Mouse (Mus musculus) ES-E14 (cell line): ENCODE results near the gene Ctnnd1. TPM values are rescaled to one million over a fixed set of nuclear protein-coding genes. Genes with fewer than 3 reads are reported as not detected.
A peak's percentile ranks its signal among the peaks of the same experiment; 100 is the strongest.

Source experiments
- DNase-seq: peaks from one replicate; pipeline ENCODE4 v3.0.0-alpha.2; 2013; ENCODE audit warnings: low read depth, low spot score
- H3K27ac ChIP-seq: 2 replicates; pipeline ENCODE4 v1.5.1; 2012; ENCODE audit warnings: low read depth, mild to moderate bottlenecking, low read length, moderate library complexity, mixed read lengths; ENCODE audit not compliant: poor library complexity, insufficient read depth, severe bottlenecking
- H3K36me3 ChIP-seq: 2 replicates; pipeline ENCODE4 v1.6.1; 2012; ENCODE audit warnings: mild to moderate bottlenecking, low read length, moderate library complexity, mixed read lengths; ENCODE audit not compliant: control insufficient read depth, poor library complexity, insufficient read depth, severe bottlenecking
- H3K4me1 ChIP-seq, 2 experiments: fragments of 150-350 bp in 1 of 2; sonication (generic) in 1 of 2; 2 replicates each; pipeline ENCODE4 v1.6.1; 2012; ENCODE audit warnings: low read length in 2 of 2, mild to moderate bottlenecking in 1 of 2, mixed read lengths in 1 of 2; ENCODE audit not compliant: control insufficient read depth in 2 of 2, insufficient read depth in 2 of 2, poor library complexity in 1 of 2
- H3K4me3 ChIP-seq, 2 experiments: fragments of 150-350 bp in 1 of 2; sonication (generic) in 1 of 2; 2 replicates each; pipeline ENCODE4 v1.5.1; 2012; ENCODE audit warnings: low read length in 2 of 2, low read depth in 1 of 2, mild to moderate bottlenecking in 1 of 2, mixed read lengths in 1 of 2; ENCODE audit not compliant: insufficient read depth in 1 of 2, poor library complexity in 1 of 2, severe bottlenecking in 1 of 2
- H3K9ac ChIP-seq: 2 replicates; pipeline ENCODE4 v1.6.1; 2012; ENCODE audit warnings: low read depth, mild to moderate bottlenecking, low read length, mixed read lengths; ENCODE audit not compliant: poor library complexity, insufficient read depth, severe bottlenecking
- H3K9me3 ChIP-seq: fragments of 150-350 bp; sonication (generic); 2 replicates; pipeline ENCODE4 v1.6.1; 2012; ENCODE audit warnings: low read depth, mild to moderate bottlenecking, low read length; ENCODE audit not compliant: control insufficient read depth, insufficient read depth
- CHD2 ChIP-seq: IDR thresholded peaks from 2 replicates; pipeline ENCODE4 v1.6.1; 2014; ENCODE audit warnings: mild to moderate bottlenecking, low read depth, low read length, inconsistent platforms
- HCFC1 ChIP-seq: IDR thresholded peaks from 2 replicates; pipeline ENCODE4 v1.6.1; 2012; ENCODE audit warnings: low read length, inconsistent platforms, borderline replicate concordance; ENCODE audit not compliant: insufficient read depth
- MAFK ChIP-seq: IDR thresholded peaks from 2 replicates; pipeline ENCODE4 v1.6.1; 2014; ENCODE audit warnings: mild to moderate bottlenecking, low read depth, low read length, inconsistent platforms; ENCODE audit not compliant: insufficient read depth
- ZC3H11A ChIP-seq: IDR thresholded peaks from 2 replicates; pipeline ENCODE4 v1.6.1; 2012; ENCODE audit warnings: low read depth, mild to moderate bottlenecking, inconsistent platforms, low read length, borderline replicate concordance
- ZNF384 ChIP-seq: IDR thresholded peaks from 2 replicates; pipeline ENCODE4 v1.6.1; 2012; ENCODE audit warnings: low read depth, low read length, inconsistent platforms
- in situ Hi-C, 2 experiments: fragments of 600-800 bp; cut with MboI; formaldehyde crosslinking; loops; one replicate each; pipeline ENCODE4 v1.15.1; 2025; ENCODE audit warnings: low sequenced_read_pairs in 2 of 2, inconsistent platforms in 1 of 2; ENCODE audit not compliant: unreplicated experiment in 2 of 2
- total RNA-seq: library from RNA; depleted of rRNA; stranded (reverse); fragments of 300-350 nt; gene quantifications from 2 replicates; pipeline ENCODE4 v1.2.3, GENCODE M21; 2012

Gene Ctnnd1
- total RNA-seq, 1 experiment = 51.5 TPM

DNA sequence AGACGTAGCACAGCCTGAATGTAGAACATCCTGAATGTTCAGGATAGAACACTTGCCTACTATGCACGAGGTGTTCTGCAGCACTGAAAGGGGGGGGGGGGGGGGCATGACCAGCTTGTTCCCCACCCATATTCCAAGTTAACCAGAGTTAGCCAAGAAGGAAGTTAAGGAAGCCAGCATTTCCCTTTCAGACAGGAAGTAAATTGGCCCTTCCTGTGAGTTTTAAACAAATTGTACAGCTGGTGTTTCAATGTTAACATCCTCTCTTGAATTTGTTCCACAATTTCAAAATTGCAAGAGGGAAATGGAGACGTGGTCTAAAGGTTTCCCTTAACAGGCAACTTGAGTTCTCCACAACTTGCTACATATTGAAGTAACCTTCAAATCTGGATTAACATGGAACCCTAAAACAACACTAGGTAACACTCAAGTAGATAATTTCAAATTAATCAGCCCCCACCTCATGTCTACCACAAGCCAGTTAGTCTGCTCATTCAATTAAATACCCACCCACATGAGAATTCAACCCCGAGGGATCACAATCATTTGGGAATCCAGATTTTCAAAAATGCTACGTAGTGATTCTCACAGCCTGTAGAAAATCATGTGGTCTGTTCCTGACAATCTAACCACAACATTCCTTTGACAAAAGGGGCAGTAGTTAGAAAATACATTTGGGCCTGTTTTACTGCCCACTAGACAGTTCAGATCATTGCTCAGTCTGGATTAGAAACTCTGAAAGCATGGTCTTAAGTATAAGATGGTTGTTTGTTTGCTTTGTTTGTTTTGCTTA is 11.9 kb downstream of the Ctnnd1 start:
- no peak overlapping the region for H3K9ac ChIP-seq
- no peak for DNase-seq
- no peaks in the 10 kb centered on the region for H3K36me3 ChIP-seq
- no peak for TF ChIP-seq CHD2
- no peak for TF ChIP-seq MAFK
- TF ChIP-seq ZC3H11A = no peak
- no peak for TF ChIP-seq HCFC1
- TF ChIP-seq ZNF384 = no peak
- H3K4me1 ChIP-seq = peaks cover 18% of the 10 kb centered on the region in 2 experiments
- no peak overlapping the region for H3K4me3 ChIP-seq
- in situ Hi-C loops = no loop called here
- no peak overlapping the region for H3K27ac ChIP-seq
- H3K9me3 ChIP-seq = no peaks in the 10 kb centered on the region

GRCm38 (mm10) chr2:84637452-84638165 is 13.0 kb downstream of the Ctnnd1 start:
- H3K4me1 ChIP-seq = peaks cover 18 to 19% of the 10 kb centered on the region in 2 experiments
- no peaks in the 10 kb centered on the region for H3K9me3 ChIP-seq
- H3K9ac ChIP-seq = no peak overlapping the region
- H3K27ac ChIP-seq = no peak overlapping the region
- no peak for DNase-seq
- no peaks in the 10 kb centered on the region for H3K36me3 ChIP-seq
- no peak overlapping the region for H3K4me3 ChIP-seq
- in situ Hi-C loops = no loop called here
- TF ChIP-seq ZNF384 = peak; percentile 84
- TF ChIP-seq CHD2 = no peak

GRCm38 (mm10) chr2:84636231-84636741 is 14.3 kb downstream of the Ctnnd1 start:
- peaks cover 19 to 20% of the 10 kb centered on the region in 2 experiments for H3K4me1 ChIP-seq
- no peaks in the 10 kb centered on the region for H3K9me3 ChIP-seq
- peak overlapping the region in 1 of 2 experiments; percentile 23; a peak in 1 of 4 replicates for H3K4me3 ChIP-seq
- no peak for DNase-seq
- peak overlapping the region; percentile 61; the same call in 1 of the 2 replicates for H3K27ac ChIP-seq
- in situ Hi-C loops = no loop called here
- H3K36me3 ChIP-seq = no peaks in the 10 kb centered on the region
- no peak overlapping the region for H3K9ac ChIP-seq
- TF ChIP-seq HCFC1 (no peak), CHD2 (no peak), ZC3H11A (no peak)

GRCm38 (mm10) chr2:84635611-84636010 is 15.0 kb downstream of the Ctnnd1 start:
- no peak for DNase-seq
- peak overlapping the region in 1 of 2 experiments; percentile 23; a peak in 1 of 4 replicates for H3K4me3 ChIP-seq
- no peaks in the 10 kb centered on the region for H3K9me3 ChIP-seq
- H3K9ac ChIP-seq = no peak overlapping the region
- H3K36me3 ChIP-seq = no peaks in the 10 kb centered on the region
- in situ Hi-C loops = no loop called here
- peaks cover 19 to 20% of the 10 kb centered on the region in 2 experiments for H3K4me1 ChIP-seq
- peak overlapping the region; percentile 61 for H3K27ac ChIP-seq
- no peak for TF ChIP-seq CHD2
- TF ChIP-seq HCFC1 = no peak
